Mouse (Mus musculus) MEL (cell line): ENCODE measurements around the gene Fermt3. TPM values are rescaled to one million over a fixed set of nuclear protein-coding genes. Genes with fewer than 3 reads are reported as not detected.

Experiments
- DNase-seq: peaks from one replicate; pipeline ENCODE4 v3.0.0; 2011; ENCODE audit warnings: low read depth, low spot score
- H3K27ac ChIP-seq: 2 replicates; pipeline ENCODE4 v1.5.1; 2012; ENCODE audit warnings: low read depth, mild to moderate bottlenecking, control low read depth, low read length, moderate library complexity; ENCODE audit not compliant: control insufficient read depth
- H3K27me3 ChIP-seq, 2 experiments: fragments of 150-350 bp in 1 of 2; sonication (generic) in 1 of 2; 2 replicates each; pipeline ENCODE4 v1.6.1; 2012; ENCODE audit warnings: low read length in 2 of 2, mild to moderate bottlenecking in 2 of 2, improper control_type of control experiment in 1 of 2, moderate library complexity in 1 of 2; ENCODE audit not compliant: insufficient read depth in 2 of 2, control insufficient read depth in 1 of 2
- H3K36me3 ChIP-seq, 2 experiments: 2 replicates each; pipeline ENCODE4 v1.6.1; 2012 to 2014; ENCODE audit warnings: low read length in 2 of 2, improper control_type of control experiment in 1 of 2, inconsistent platforms in 1 of 2, mild to moderate bottlenecking in 1 of 2; ENCODE audit not compliant: insufficient read depth in 2 of 2, control insufficient read depth in 1 of 2
- H3K4me1 ChIP-seq, 2 experiments: fragments of 150-350 bp in 1 of 2; sonication (generic) in 1 of 2; 2 replicates each; pipeline ENCODE4 v1.6.1; 2012; ENCODE audit warnings: low read length in 2 of 2, improper control_type of control experiment in 1 of 2, mild to moderate bottlenecking in 1 of 2; ENCODE audit not compliant: insufficient read depth in 2 of 2, control insufficient read depth in 1 of 2
- H3K4me3 ChIP-seq, 2 experiments: fragments of 150-350 bp in 1 of 2; sonication (generic) in 1 of 2; 2 replicates each; pipeline ENCODE4 v1.5.1; 2012; ENCODE audit warnings: low read depth in 2 of 2, low read length in 2 of 2, mild to moderate bottlenecking in 2 of 2, moderate library complexity in 2 of 2, control low read depth in 1 of 2, improper control_type of control experiment in 1 of 2; ENCODE audit not compliant: control insufficient read depth in 1 of 2, insufficient read depth in 1 of 2
- H3K79me2 ChIP-seq: 2 replicates; pipeline ENCODE4 v1.6.1; 2012; ENCODE audit warnings: mild to moderate bottlenecking, low read length, moderate library complexity; ENCODE audit not compliant: control insufficient read depth, poor library complexity, insufficient read depth
- H3K9ac ChIP-seq: 2 replicates; pipeline ENCODE4 v1.6.1; 2012; ENCODE audit warnings: low read depth, mild to moderate bottlenecking, control low read depth, low read length, moderate library complexity; ENCODE audit not compliant: control insufficient read depth, poor library complexity, severe bottlenecking
- H3K9me3 ChIP-seq: fragments of 150-350 bp; sonication (generic); replicated peaks from 2 replicates; pipeline ENCODE4 v1.6.1; 2012; ENCODE audit warnings: mild to moderate bottlenecking, low read length, improper control_type of control experiment, moderate library complexity; ENCODE audit not compliant: insufficient read depth
- CTCF ChIP-seq, 3 experiments: IDR thresholded peaks in 2 of 3; conservative IDR thresholded peaks in 1 of 3; 2 replicates each; pipeline ENCODE4 v1.5.1; 2011 to 2012; ENCODE audit warnings: low read length in 3 of 3, low read depth in 2 of 3, mild to moderate bottlenecking in 2 of 3, improper control_type of control experiment in 1 of 3, inconsistent platforms in 1 of 3, mixed read lengths in 1 of 3, moderate library complexity in 1 of 3; ENCODE audit not compliant: control insufficient read depth in 1 of 3, insufficient read depth in 1 of 3, poor library complexity in 1 of 3, severe bottlenecking in 1 of 3
- E2F4 ChIP-seq: IDR thresholded peaks from 2 replicates; pipeline ENCODE4 v1.6.1; 2011; ENCODE audit warnings: low read depth, low read length, improper control_type of control experiment, borderline replicate concordance
- EP300 ChIP-seq, 2 experiments: IDR thresholded peaks; 2 replicates each; pipeline ENCODE4 v1.6.1; 2011; ENCODE audit warnings: improper control_type of control experiment in 2 of 2, low read length in 2 of 2, low read depth in 1 of 2, mild to moderate bottlenecking in 1 of 2
- ETS1 ChIP-seq: IDR thresholded peaks from 2 replicates; pipeline ENCODE4 v1.6.1; 2012; ENCODE audit warnings: low read depth, mild to moderate bottlenecking, inconsistent platforms, low read length, improper control_type of control experiment, moderate library complexity
- GABPA ChIP-seq: IDR thresholded peaks from 2 replicates; pipeline ENCODE4 v1.6.1; 2012; ENCODE audit warnings: low read depth, mild to moderate bottlenecking, inconsistent platforms, low read length, improper control_type of control experiment, moderate library complexity
- GATA1 ChIP-seq: IDR thresholded peaks from 2 replicates; pipeline ENCODE4 v1.6.1; 2011; ENCODE audit warnings: low read depth, low read length, improper control_type of control experiment
- HCFC1 ChIP-seq: IDR thresholded peaks from 2 replicates; pipeline ENCODE4 v1.6.1; 2012; ENCODE audit warnings: low read depth, mild to moderate bottlenecking, inconsistent platforms, low read length, improper control_type of control experiment, moderate library complexity
- JUND ChIP-seq: IDR thresholded peaks from 2 replicates; pipeline ENCODE4 v1.6.1; 2011; ENCODE audit warnings: low read depth, mild to moderate bottlenecking, improper control_type of control experiment, low read length
- KAT2A ChIP-seq: conservative IDR thresholded peaks from 2 replicates; pipeline ENCODE4 v1.6.1; 2012; ENCODE audit warnings: low read depth, low read length, improper control_type of control experiment, inconsistent platforms
- MAX ChIP-seq: IDR thresholded peaks from 2 replicates; pipeline ENCODE4 v1.6.1; 2011; ENCODE audit warnings: low read length, improper control_type of control experiment
- MAZ ChIP-seq: IDR thresholded peaks from 2 replicates; pipeline ENCODE4 v1.6.1; 2012; ENCODE audit warnings: low read depth, mild to moderate bottlenecking, inconsistent platforms, low read length, improper control_type of control experiment
- MEF2A ChIP-seq: IDR thresholded peaks from 2 replicates; pipeline ENCODE4 v1.6.1; 2014; ENCODE audit warnings: low read depth, mild to moderate bottlenecking, inconsistent platforms, low read length, improper control_type of control experiment; ENCODE audit not compliant: poor library complexity, insufficient replicate concordance, severe bottlenecking; ENCODE audit errors: extremely low read depth
- MYC ChIP-seq: IDR thresholded peaks from 2 replicates; pipeline ENCODE4 v1.6.1; 2011; ENCODE audit warnings: low read depth, mild to moderate bottlenecking, low read length, improper control_type of control experiment, moderate library complexity
- NELFE ChIP-seq: IDR thresholded peaks from 2 replicates; pipeline ENCODE4 v1.6.1; 2011; ENCODE audit warnings: low read depth, low read length, improper control_type of control experiment
- NRF1 ChIP-seq: IDR thresholded peaks from 2 replicates; pipeline ENCODE4 v1.6.1; 2014; ENCODE audit warnings: low read depth, mild to moderate bottlenecking, inconsistent platforms, low read length, improper control_type of control experiment, moderate library complexity; ENCODE audit not compliant: poor library complexity, insufficient read depth, severe bottlenecking
- POLR2A ChIP-seq, 2 experiments: IDR thresholded peaks; 2 replicates each; pipeline ENCODE4 v1.6.1; 2011 to 2012; ENCODE audit warnings: low read length in 2 of 2, mild to moderate bottlenecking in 2 of 2, control low read depth in 1 of 2, improper control_type of control experiment in 1 of 2, low read depth in 1 of 2, moderate library complexity in 1 of 2; ENCODE audit not compliant: control insufficient read depth in 1 of 2, insufficient read depth in 1 of 2, poor library complexity in 1 of 2
- POLR2AphosphoS5 ChIP-seq: IDR thresholded peaks from 2 replicates; pipeline ENCODE4 v1.6.1; 2012; ENCODE audit warnings: low read depth, borderline replicate concordance, mild to moderate bottlenecking, inconsistent platforms, low read length, moderate library complexity, mixed read lengths
- RAD21 ChIP-seq: IDR thresholded peaks from 2 replicates; pipeline ENCODE4 v1.6.1; 2011; ENCODE audit warnings: mild to moderate bottlenecking, low read depth, low read length, improper control_type of control experiment
- SMC3 ChIP-seq: IDR thresholded peaks from 2 replicates; pipeline ENCODE4 v1.6.1; 2011; ENCODE audit warnings: low read depth, low read length, improper control_type of control experiment
- TBP ChIP-seq: IDR thresholded peaks from 2 replicates; pipeline ENCODE4 v1.8.0; 2011; ENCODE audit warnings: low read depth, low read length, improper control_type of control experiment
- UBTF ChIP-seq: IDR thresholded peaks from 2 replicates; pipeline ENCODE4 v1.6.1; 2012; ENCODE audit warnings: low read depth, mild to moderate bottlenecking, inconsistent platforms, low read length, improper control_type of control experiment, moderate library complexity, borderline replicate concordance; ENCODE audit not compliant: insufficient read depth
- USF1 ChIP-seq: IDR thresholded peaks from 2 replicates; pipeline ENCODE4 v1.6.1; 2014; ENCODE audit warnings: low read depth, mild to moderate bottlenecking, inconsistent platforms, low read length, improper control_type of control experiment, moderate library complexity
- ZC3H11A ChIP-seq: IDR thresholded peaks from 2 replicates; pipeline ENCODE4 v1.6.1; 2012; ENCODE audit warnings: low read depth, mild to moderate bottlenecking, inconsistent platforms, low read length, improper control_type of control experiment
- ZMIZ1 ChIP-seq: IDR thresholded peaks from 2 replicates; pipeline ENCODE4 v1.6.1; 2012; ENCODE audit warnings: low read depth, mild to moderate bottlenecking, inconsistent platforms, low read length, improper control_type of control experiment, moderate library complexity
- polyA plus RNA-seq, 2 experiments: library from polyadenylated mRNA; stranded (reverse) in 1 of 2; unstranded in 1 of 2; fragments of >175 nt in 1 of 2; fragments of >200 nt in 1 of 2; gene quantifications; 2 replicates each; pipeline versions ENCODE4 v1.2.1 to v1.2.4; 2012; ENCODE audit warnings: low replicate concordance in 2 of 2, low read depth in 1 of 2; ENCODE audit not compliant: insufficient read length in 2 of 2, insufficient read depth in 1 of 2, missing spikeins in 1 of 2
- total RNA-seq: library from RNA; depleted of rRNA; stranded (reverse); fragments of 300-350 nt; gene quantifications from 2 replicates; pipeline ENCODE4 v1.2.3, GENCODE M21; 2012

The Fermt3 gene
- total and polyA plus RNA-seq, 3 experiments, result 244 to 329 (median 327) TPM

DNA sequence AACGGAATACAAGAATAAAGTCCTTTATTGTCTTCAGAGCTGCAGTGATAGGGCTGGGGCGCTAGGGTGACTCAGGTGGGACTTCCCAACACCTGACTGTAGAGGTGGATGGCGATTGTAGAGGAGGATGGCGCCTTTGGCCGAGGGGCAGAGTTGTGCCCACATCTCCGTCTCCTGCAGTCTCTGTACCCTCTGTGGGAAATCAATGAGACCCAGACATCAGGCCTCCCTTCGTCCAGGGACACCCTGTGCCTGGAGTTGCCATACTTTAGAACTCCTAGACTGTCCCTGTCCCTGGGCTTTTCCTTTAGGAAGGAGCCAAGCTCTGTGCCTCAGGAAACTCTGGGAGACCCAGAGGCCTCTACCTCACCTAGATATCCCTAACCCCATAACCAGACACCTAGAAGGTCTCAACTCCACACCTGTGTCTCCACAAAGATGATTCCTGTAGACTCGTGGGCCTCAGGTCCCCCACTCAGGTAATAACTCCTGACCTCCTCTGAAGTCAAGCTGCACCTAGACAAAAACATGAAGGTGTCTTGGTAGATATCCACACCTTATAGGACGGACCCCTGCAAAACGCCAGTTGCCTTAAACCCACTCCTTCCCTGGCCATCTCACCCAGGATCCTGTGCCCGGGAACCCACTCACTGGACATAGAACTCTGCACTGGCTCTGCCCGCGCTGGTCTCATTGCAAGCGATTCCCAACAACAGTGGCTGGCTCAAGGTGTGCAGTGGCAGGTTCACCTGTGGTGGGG lies 26.1 kb downstream of the Fermt3 start:
- H3K79me2 ChIP-seq, result peaks cover 4% of the 10 kb centered on the region; the same call in 1 of the 2 replicates
- peak overlapping the region; percentile 72 for H3K9ac ChIP-seq
- H3K9me3 ChIP-seq, result no peaks in the 10 kb centered on the region
- H3K4me3 ChIP-seq, result peak overlapping the region; percentile 56 to 74
- TF ChIP-seq CTCF (IDR thresholded peaks at IDR 0.05 in 2 of 3, conservative IDR thresholded peaks at IDR 0.05 in 1 of 3; ENCODE audit: control insufficient read depth in 1 of 3, insufficient read depth in 1 of 3, low read depth in 2 of 3, low read length in 3 of 3, poor library complexity in 1 of 3, severe bottlenecking in 1 of 3) (no peak), MYC (no peak), EP300 (IDR thresholded peaks at IDR 0.05; ENCODE audit: low read depth in 1 of 2, low read length in 2 of 2) (no peak), ZC3H11A (no peak), NELFE (no peak), GATA1 (no peak), MEF2A (no peak), ZMIZ1 (no peak), TBP (no peak), E2F4 (no peak), NRF1 (no peak), KAT2A (no peak), USF1 (no peak), HCFC1 (no peak), JUND (no peak), ETS1 (no peak), POLR2A (IDR thresholded peaks at IDR 0.05; ENCODE audit: control insufficient read depth in 1 of 2, insufficient read depth in 1 of 2, low read depth in 1 of 2, low read length in 2 of 2, poor library complexity in 1 of 2) (no peak)
- DNase-seq, result no peak
- no peaks in the 10 kb centered on the region for H3K27me3 ChIP-seq
- peaks cover 2 to 24% of the 10 kb centered on the region in 2 experiments; a peak in 3 of 4 replicates for H3K4me1 ChIP-seq
- H3K36me3 ChIP-seq, result 0 out of 4 replicates have a peak, but pooled peaks cover 0 to 2% of the 10 kb centered on the region in 2 experiments
- H3K27ac ChIP-seq, result peak overlapping the region; percentile 25

DNA sequence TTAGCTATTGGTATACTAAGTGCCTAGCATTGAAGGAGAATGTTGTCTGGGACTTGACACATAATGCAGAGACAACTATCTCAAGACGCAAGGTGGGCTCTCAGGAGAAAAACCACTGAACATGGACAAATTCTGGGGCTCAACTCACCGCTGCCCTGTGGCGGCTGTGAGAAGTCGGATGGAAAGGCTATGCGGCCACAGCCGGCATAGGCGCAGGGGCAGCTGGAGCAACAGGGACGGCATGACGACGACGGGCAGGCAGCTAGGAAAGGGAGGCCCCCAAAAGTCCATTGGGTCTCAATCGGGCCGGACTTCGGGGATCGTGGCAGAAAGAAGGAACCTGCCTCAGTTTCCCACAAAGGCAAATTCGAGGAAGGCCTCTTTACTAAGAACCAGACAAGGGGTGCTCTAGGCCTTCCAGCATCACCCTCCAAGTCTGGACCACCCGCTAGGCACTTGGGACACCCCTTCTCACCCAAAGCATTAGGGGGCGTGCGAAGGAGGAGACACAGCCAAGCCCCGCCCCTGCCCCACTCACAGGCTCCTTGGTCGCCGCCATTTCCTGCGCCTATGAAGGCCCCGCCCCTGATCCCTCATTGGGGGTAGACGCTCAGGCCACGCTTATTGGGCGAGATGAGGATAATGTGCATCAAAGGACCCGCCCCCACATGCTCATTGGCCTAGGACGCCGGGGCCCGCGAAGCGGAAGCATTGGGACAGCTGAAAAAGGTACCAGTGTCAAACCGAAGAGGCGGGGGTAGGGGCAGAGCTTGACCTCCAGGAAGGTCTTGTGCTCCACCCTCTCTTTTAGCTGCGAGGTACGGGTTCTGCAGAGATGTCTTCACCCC lies 27.0 kb downstream of the Fermt3 start, which contains the start of gene Dnajc4:
Gene Dnajc4 (minus strand): TSS at position 562 of the 848 bp plus-strand sequence.
- peaks cover 7 to 28% of the 10 kb centered on the region in 2 experiments; a peak in 3 of 4 replicates for H3K4me1 ChIP-seq
- peak within 1 kb of the TSS; percentile 25 for H3K27ac ChIP-seq
- H3K79me2 ChIP-seq, result peaks cover 5% of the 10 kb centered on the region; the same call in 1 of the 2 replicates
- DNase-seq, result peak; percentile 99
- H3K36me3 ChIP-seq, result 0 out of 4 replicates have a peak, but pooled peaks cover 0 to 2% of the 10 kb centered on the region in 2 experiments
- H3K9me3 ChIP-seq, result no peaks in the 10 kb centered on the region
- H3K27me3 ChIP-seq, result no peaks in the 10 kb centered on the region
- H3K4me3 ChIP-seq, result peak within 1 kb of the TSS; percentile 75 to 97
- peak within 1 kb of the TSS; percentile 80 for H3K9ac ChIP-seq
- TF ChIP-seq POLR2AphosphoS5 (no peak), HCFC1 (peak; percentile 79), MAZ (no peak; the same call in 1 of the 2 replicates), RAD21 (no peak), UBTF (no peak), JUND (no peak), ZMIZ1 (0 out of 2 replicates have a peak, but pooled peaks have one; percentile 56), EP300 (IDR thresholded peaks at IDR 0.05; ENCODE audit: low read depth in 1 of 2, low read length in 2 of 2) (no peak), MAX (peak; percentile 42; the same call in 1 of the 2 replicates), MYC (0 out of 2 replicates have a peak, but pooled peaks have one; percentile 32), SMC3 (no peak), NELFE (peak; percentile 59; the same call in 1 of the 2 replicates), GABPA (no peak), MEF2A (no peak), POLR2A (IDR thresholded peaks at IDR 0.05; ENCODE audit: control insufficient read depth in 1 of 2, insufficient read depth in 1 of 2, low read depth in 1 of 2, low read length in 2 of 2, poor library complexity in 1 of 2) (peak; percentile 20 to 81; a peak in 2 of 4 replicates), E2F4 (peak; percentile 86; the same call in 1 of the 2 replicates)
